Mouse (Mus musculus) heart, embryonic 16.5 days (tissue): ENCODE measurements around the gene Lrrc36. TPM values are rescaled to one million over a fixed set of nuclear protein-coding genes. Genes with fewer than 3 reads are reported as not detected.

Experiments
- ATAC-seq: fragments of 200-750 bp; cut with Nextera tagmentation; replicated peaks from 2 replicates; pipeline ENCODE4 v1.8.0; 2017; ENCODE audit warnings: moderate number of reproducible peaks; ENCODE audit not compliant: insufficient read depth, low FRiP score; ENCODE audit errors: extremely low read depth
- H3K27ac ChIP-seq: fragments of 300-500 bp; sonication (generic); 2 replicates; pipeline ENCODE4 v1.5.1; 2014; ENCODE audit warnings: mild to moderate bottlenecking, low read length, control low read depth, moderate library complexity
- H3K27me3 ChIP-seq: fragments of 300-500 bp; sonication (generic); 2 replicates; pipeline ENCODE4 v1.6.1; 2014; ENCODE audit warnings: low read length, mixed read lengths; ENCODE audit not compliant: control insufficient read depth, insufficient read depth
- H3K36me3 ChIP-seq: fragments of 300-500 bp; sonication (generic); 2 replicates; pipeline ENCODE4 v1.6.1; 2014; ENCODE audit not compliant: control insufficient read depth, insufficient read depth
- H3K4me1 ChIP-seq: fragments of 300-500 bp; sonication (generic); 2 replicates; pipeline ENCODE4 v1.6.1; 2014; ENCODE audit warnings: low read length, mixed read lengths; ENCODE audit not compliant: control insufficient read depth, insufficient read depth
- H3K4me2 ChIP-seq: fragments of 300-500 bp; sonication (generic); 2 replicates; pipeline ENCODE4 v1.6.1; 2014; ENCODE audit warnings: low read depth, mild to moderate bottlenecking, control low read depth, low read length
- H3K4me3 ChIP-seq: fragments of 300-500 bp; sonication (generic); 2 replicates; pipeline ENCODE4 v1.5.1; 2014; ENCODE audit warnings: mild to moderate bottlenecking, control low read depth, low read length
- H3K9ac ChIP-seq: fragments of 300-500 bp; sonication (generic); 2 replicates; pipeline ENCODE4 v1.6.1; 2014; ENCODE audit warnings: low read length, control low read depth
- H3K9me3 ChIP-seq: fragments of 300-500 bp; sonication (generic); replicated peaks from 2 replicates; pipeline ENCODE4 v1.6.1; 2016; ENCODE audit warnings: low read length; ENCODE audit not compliant: control insufficient read depth
- WGBS: fragments of 180-500 bp; shearing (Covaris S2); extraction: QIAGEN DNeasy Blood & Tissue Kit; methylation state at CpG from one replicate; pipeline ENCODE4 v1.1.7; 2014; 5-methylcytosine and 5-hydroxymethylcytosine counted together
- polyA plus RNA-seq: library from polyadenylated mRNA; unstranded; fragments of >200 nt; fragmentation: Nextera tagmentation; extraction: Ambion mirVana; gene quantifications from 2 replicates; pipeline ENCODE4 v1.2.1, GENCODE M21; 2015

Lrrc36 gene
- polyA plus RNA-seq, 1 experiment from 2014 or later, result 0.37 TPM

GRCm38 (mm10) chr8:105477792-105478191 is 64.4 kb downstream of the Lrrc36 start:
- 38% methylated on average over 3 of the region's 3 CpGs for WGBS
- ATAC-seq, result no peak
- no peaks in the 10 kb centered on the region for H3K9me3 ChIP-seq
- H3K4me2 ChIP-seq, result no peak overlapping the region
- H3K27ac ChIP-seq, result peak overlapping the region; percentile 20; the same call in 1 of the 2 replicates
- H3K9ac ChIP-seq, result no peak overlapping the region
- H3K4me3 ChIP-seq, result no peak overlapping the region
- peaks cover 5% of the 10 kb centered on the region; the same call in 1 of the 2 replicates for H3K27me3 ChIP-seq
- H3K36me3 ChIP-seq, result 0 out of 2 replicates have a peak, but pooled peaks cover 2% of the 10 kb centered on the region
- peaks cover 25% of the 10 kb centered on the region for H3K4me1 ChIP-seq

GRCm38 (mm10) chr8:105481013-105481412 is 67.6 kb downstream of the Lrrc36 start:
- no peak overlapping the region for H3K4me3 ChIP-seq
- 0 out of 2 replicates have a peak, but pooled peaks have one; percentile 6 for ATAC-seq
- peaks cover 13% of the 10 kb centered on the region; the same call in 1 of the 2 replicates for H3K4me1 ChIP-seq
- WGBS, result 33% methylated on average over 2 of the region's 2 CpGs
- no peak overlapping the region for H3K27ac ChIP-seq
- no peaks in the 10 kb centered on the region for H3K9me3 ChIP-seq
- no peak overlapping the region for H3K9ac ChIP-seq
- 0 out of 2 replicates have a peak, but pooled peaks cover 5% of the 10 kb centered on the region for H3K36me3 ChIP-seq
- H3K4me2 ChIP-seq, result no peak overlapping the region
- H3K27me3 ChIP-seq, result no peaks in the 10 kb centered on the region

- H3K27ac ChIP-seq, result no peak overlapping the region
- H3K27me3 ChIP-seq, result no peaks in the 10 kb centered on the region
- 0 out of 2 replicates have a peak, but pooled peaks cover 5% of the 10 kb centered on the region for H3K36me3 ChIP-seq
Observed at GRCm38 (mm10) chr8:105481453-105481852, 68.1 kb downstream of the Lrrc36 start.

GRCm38 (mm10) chr8:105482123-105482522 is 68.8 kb downstream of the Lrrc36 start:
- Histone ChIP-seq H3K4me2 (no peak overlapping the region), H3K36me3 (0 out of 2 replicates have a peak, but pooled peaks cover 5% of the 10 kb centered on the region), H3K9ac (no peak overlapping the region), H3K27me3 (no peaks in the 10 kb centered on the region), H3K27ac (no peak overlapping the region), H3K4me1 (peaks cover 10% of the 10 kb centered on the region; the same call in 1 of the 2 replicates), H3K4me3 (no peak overlapping the region), H3K9me3 (no peaks in the 10 kb centered on the region)
- 82% methylated on average over 8 of the region's 8 CpGs for WGBS
- ATAC-seq, result no peak

More at GRCm38 (mm10) chr8:105481453-105481852, 68.1 kb downstream of the Lrrc36 start:
- Histone ChIP-seq H3K9me3 (no peaks in the 10 kb centered on the region), H3K4me2 (no peak overlapping the region), H3K4me1 (peaks cover 13% of the 10 kb centered on the region; the same call in 1 of the 2 replicates), H3K4me3 (no peak overlapping the region), H3K9ac (no peak overlapping the region)
- ATAC-seq, result no peak
- 77% methylated on average over 6 of the region's 6 CpGs for WGBS

- H3K4me3 ChIP-seq, result no peak overlapping the region
- WGBS, result 46% methylated on average over 14 of the region's 14 CpGs
- 0 out of 2 replicates have a peak, but pooled peaks cover 5% of the 10 kb centered on the region for H3K36me3 ChIP-seq
- no peaks in the 10 kb centered on the region for H3K27me3 ChIP-seq
- no peak overlapping the region for H3K9ac ChIP-seq
- no peaks in the 10 kb centered on the region for H3K9me3 ChIP-seq
- peak; percentile 56 for ATAC-seq
- peaks cover 3% of the 10 kb centered on the region; the same call in 1 of the 2 replicates for H3K4me1 ChIP-seq
- H3K27ac ChIP-seq, result no peak overlapping the region
- H3K4me2 ChIP-seq, result no peak overlapping the region
Observed at GRCm38 (mm10) chr8:105483212-105484029, 70.0 kb downstream of the Lrrc36 start.

- Histone ChIP-seq H3K27ac (no peak overlapping the region), H3K4me3 (no peak overlapping the region), H3K36me3 (0 out of 2 replicates have a peak, but pooled peaks cover 5% of the 10 kb centered on the region), H3K27me3 (no peaks in the 10 kb centered on the region), H3K4me2 (no peak overlapping the region), H3K4me1 (peaks cover 3% of the 10 kb centered on the region; the same call in 1 of the 2 replicates), H3K9ac (no peak overlapping the region), H3K9me3 (no peaks in the 10 kb centered on the region)
- no peak for ATAC-seq
- 59% methylated on average over 3 of the region's 3 CpGs for WGBS
Observed at GRCm38 (mm10) chr8:105484030-105484368, 70.6 kb downstream of the Lrrc36 start.

GRCm38 (mm10) chr8:105484392-105484791 is 71.0 kb downstream of the Lrrc36 start:
- no peaks in the 10 kb centered on the region for H3K9me3 ChIP-seq
- H3K27me3 ChIP-seq, result no peaks in the 10 kb centered on the region
- 56% methylated on average over 2 of the region's 2 CpGs for WGBS
- peaks cover 3% of the 10 kb centered on the region; the same call in 1 of the 2 replicates for H3K4me1 ChIP-seq
- no peak; the same call in 1 of the 2 replicates for ATAC-seq
- H3K4me2 ChIP-seq, result no peak overlapping the region
- 0 out of 2 replicates have a peak, but pooled peaks cover 5% of the 10 kb centered on the region for H3K36me3 ChIP-seq
- H3K27ac ChIP-seq, result no peak overlapping the region
- H3K4me3 ChIP-seq, result no peak overlapping the region
- H3K9ac ChIP-seq, result no peak overlapping the region

GRCm38 (mm10) chr8:105488082-105488481 is 74.7 kb downstream of the Lrrc36 start:
- no peak overlapping the region for H3K4me2 ChIP-seq
- no peak overlapping the region for H3K9ac ChIP-seq
- no peak overlapping the region for H3K27ac ChIP-seq
- H3K9me3 ChIP-seq, result no peaks in the 10 kb centered on the region
- H3K4me3 ChIP-seq, result no peak overlapping the region
- H3K27me3 ChIP-seq, result no peaks in the 10 kb centered on the region
- peaks cover 9% of the 10 kb centered on the region for H3K4me1 ChIP-seq
- WGBS, result 58% methylated on average over 3 of the region's 3 CpGs
- no peak for ATAC-seq
- 0 out of 2 replicates have a peak, but pooled peaks cover 5% of the 10 kb centered on the region for H3K36me3 ChIP-seq

- H3K4me2 ChIP-seq, result no peak overlapping the region
- no peak overlapping the region for H3K27ac ChIP-seq
- WGBS, result 63% methylated on average over 1 of the region's 1 CpGs
- H3K4me1 ChIP-seq, result peaks cover 9% of the 10 kb centered on the region
- H3K36me3 ChIP-seq, result 0 out of 2 replicates have a peak, but pooled peaks cover 5% of the 10 kb centered on the region
- H3K4me3 ChIP-seq, result no peak overlapping the region
- ATAC-seq, result no peak
- no peaks in the 10 kb centered on the region for H3K27me3 ChIP-seq
- H3K9me3 ChIP-seq, result no peaks in the 10 kb centered on the region
- no peak overlapping the region for H3K9ac ChIP-seq
Observed at GRCm38 (mm10) chr8:105489281-105489680, 75.9 kb downstream of the Lrrc36 start.
